Mouse (Mus musculus): ENCODE data around the gene Gm9964. TPM values are rescaled to one million over a fixed set of nuclear protein-coding genes. Genes with fewer than 3 reads are reported as not detected.
"Not testable (repeated sequence)": the region's sequence is repeated elsewhere in the genome, so short reads cannot be mapped to it uniquely, and the experiment has no call there.

Gene Gm9964
- polyA plus RNA-seq, 1 experiment from 2014 or later = not detected

DNA sequence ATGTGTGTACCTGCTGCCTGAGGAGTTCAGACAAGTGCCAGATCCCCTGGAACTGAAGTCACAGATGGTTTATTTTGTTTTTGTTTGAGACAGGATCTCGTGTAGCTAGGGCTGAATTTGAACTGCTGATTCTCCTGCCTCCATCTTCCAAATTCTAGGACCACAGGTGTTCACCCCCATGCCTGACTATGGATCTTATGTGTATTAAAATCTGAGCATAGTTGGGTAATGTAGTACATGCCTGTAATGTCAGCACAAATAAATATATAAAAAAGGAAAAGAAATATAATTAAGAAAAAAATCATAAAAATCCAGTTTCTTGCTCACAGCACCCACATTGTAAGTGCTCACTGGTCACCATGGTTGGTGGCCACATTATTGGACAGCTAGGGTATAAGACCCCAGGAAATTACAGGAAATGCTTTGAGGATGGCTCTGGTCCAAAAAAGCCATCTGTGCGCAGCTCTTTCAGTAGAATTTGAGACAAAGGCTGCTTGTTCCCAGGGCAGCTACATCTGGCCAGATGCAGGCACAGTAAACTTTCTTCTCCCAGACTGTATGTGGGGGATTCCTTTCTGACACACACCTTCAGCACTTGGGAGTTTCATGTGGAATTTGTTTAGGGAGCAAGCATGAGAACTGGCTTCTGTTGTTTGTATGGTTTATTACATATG is 16.8 kb downstream of the Gm9964 start:
- peak; percentile 81 for ATAC-seq (ENCODE audit: low read depth)
- H3K4me3 ChIP-seq (ENCODE audit: low read depth, low read length) = no peak overlapping the region
- WGBS = 23% methylated on average over 2 of the region's 2 CpGs
- peak; percentile 88 for DNase-seq (ENCODE audit: low spot score)
- no peaks in the 10 kb centered on the region for H3K36me3 ChIP-seq (ENCODE audit: control insufficient read depth, insufficient read depth, low read length)
- H3K4me1 ChIP-seq (ENCODE audit: control insufficient read depth, insufficient read depth, low read length) = peaks cover 7% of the 10 kb centered on the region
- no peaks in the 10 kb centered on the region for H3K9me3 ChIP-seq (ENCODE audit: control insufficient read depth, low read length)
- no peaks in the 10 kb centered on the region for H3K27me3 ChIP-seq (replicated peaks; ENCODE audit: control insufficient read depth, insufficient read depth, low read length)
- H3K27ac ChIP-seq (replicated peaks; ENCODE audit: low read depth, low read length) = peak overlapping the region; percentile 83
- H3K9ac ChIP-seq (ENCODE audit: low read depth, low read length) = 0 out of 2 replicates have a peak overlapping the region, but pooled peaks have one; percentile 16
- H3K4me2 ChIP-seq (ENCODE audit: low read depth, low read length) = no peak overlapping the region

DNA sequence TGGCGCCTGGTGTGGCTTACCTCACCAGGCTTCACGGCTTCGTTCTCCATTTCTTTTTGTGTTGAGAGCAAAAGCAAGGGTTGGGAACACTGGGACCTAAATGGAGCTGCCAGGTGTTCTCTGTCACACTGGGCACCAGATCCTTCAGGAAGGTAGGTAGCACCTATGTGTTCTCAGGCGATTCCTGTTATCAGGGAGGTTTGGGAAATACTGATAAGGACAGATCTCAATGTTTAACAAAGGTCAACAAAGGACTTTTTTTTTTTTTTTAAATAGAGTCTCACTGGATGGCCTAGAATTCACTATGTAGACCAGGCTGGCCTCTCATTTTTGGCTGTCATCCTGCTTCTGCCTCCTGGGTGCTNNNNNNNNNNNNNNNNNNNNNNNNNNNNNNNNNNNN is 22.9 kb downstream of the Gm9964 start:
- Histone ChIP-seq H3K4me1 (ENCODE audit: control insufficient read depth, insufficient read depth, low read length) (no peaks in the 10 kb centered on the region; the same call in 1 of the 2 replicates), H3K36me3 (ENCODE audit: control insufficient read depth, insufficient read depth, low read length) (no peaks in the 10 kb centered on the region), H3K27ac (replicated peaks; ENCODE audit: low read depth, low read length) (no peak overlapping the region), H3K4me3 (ENCODE audit: low read depth, low read length) (no peak overlapping the region), H3K9ac (ENCODE audit: low read depth, low read length) (no peak overlapping the region), H3K4me2 (ENCODE audit: low read depth, low read length) (no peak overlapping the region), H3K27me3 (replicated peaks; ENCODE audit: control insufficient read depth, insufficient read depth, low read length) (no peaks in the 10 kb centered on the region), H3K9me3 (ENCODE audit: control insufficient read depth, low read length) (no peaks in the 10 kb centered on the region)
- WGBS = 80% methylated on average over 4 of the region's 4 CpGs
- DNase-seq (ENCODE audit: low spot score) (no peak), ATAC-seq (ENCODE audit: low read depth) (no peak)

DNA sequence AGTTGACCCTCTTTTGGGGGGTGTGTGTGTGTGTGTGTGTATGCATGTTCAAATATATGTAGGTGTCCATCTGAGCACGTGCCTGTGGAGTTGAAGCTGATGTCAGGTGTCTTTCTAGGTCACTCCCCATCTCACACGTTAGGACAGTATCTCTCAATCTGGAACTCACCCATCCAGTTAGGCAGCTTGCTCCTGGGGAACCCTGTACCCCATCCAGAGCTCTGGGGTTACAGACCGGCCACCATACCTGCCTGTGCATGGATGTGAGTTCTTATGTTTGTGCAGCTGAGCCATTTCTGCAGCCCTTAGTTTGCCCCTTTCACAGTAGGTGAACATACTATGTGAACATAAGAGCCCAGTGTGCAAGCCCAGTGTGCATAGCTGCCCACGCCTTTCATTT is 23.7 kb downstream of the Gm9964 start:
- 62% methylated on average over 4 of the region's 4 CpGs for WGBS
- Histone ChIP-seq H3K4me2 (ENCODE audit: low read depth, low read length) (no peak overlapping the region), H3K4me1 (ENCODE audit: control insufficient read depth, insufficient read depth, low read length) (no peaks in the 10 kb centered on the region), H3K36me3 (ENCODE audit: control insufficient read depth, insufficient read depth, low read length) (no peaks in the 10 kb centered on the region), H3K9me3 (ENCODE audit: control insufficient read depth, low read length) (no peaks in the 10 kb centered on the region), H3K27me3 (replicated peaks; ENCODE audit: control insufficient read depth, insufficient read depth, low read length) (no peaks in the 10 kb centered on the region), H3K27ac (replicated peaks; ENCODE audit: low read depth, low read length) (no peak overlapping the region), H3K9ac (ENCODE audit: low read depth, low read length) (no peak overlapping the region), H3K4me3 (ENCODE audit: low read depth, low read length) (no peak overlapping the region)
- ATAC-seq (ENCODE audit: low read depth) (no peak), DNase-seq (ENCODE audit: low spot score) (peak; percentile 24)

DNA sequence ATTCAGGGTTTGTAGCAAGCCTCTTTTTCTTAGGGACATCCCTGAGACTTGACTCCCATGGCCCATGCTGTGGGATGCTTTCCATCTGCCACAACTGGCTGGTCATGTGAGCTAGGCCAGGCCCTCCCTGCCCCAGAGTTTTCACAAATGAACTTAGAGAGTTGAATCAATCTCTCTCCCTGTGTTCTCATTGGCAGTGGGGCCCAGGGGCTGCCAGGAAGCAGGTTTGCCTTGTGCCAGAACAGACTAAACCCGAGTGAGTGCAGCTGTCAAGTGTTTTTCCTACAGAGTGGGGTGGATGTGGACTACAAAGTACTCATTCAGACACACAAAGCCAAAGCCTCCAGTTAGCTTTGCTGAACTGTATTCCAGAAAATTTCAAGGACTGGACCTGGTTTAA is 29.5 kb downstream of the Gm9964 start:
- no peak overlapping the region for H3K9ac ChIP-seq (ENCODE audit: low read depth, low read length)
- H3K4me1 ChIP-seq (ENCODE audit: control insufficient read depth, insufficient read depth, low read length) = no peaks in the 10 kb centered on the region
- ATAC-seq (ENCODE audit: low read depth) (peak; percentile 83), DNase-seq (ENCODE audit: low spot score) (peak; percentile 77)
- 5% methylated on average over 1 of the region's 1 CpGs for WGBS
- peak overlapping the region; percentile 7; the same call in 1 of the 2 replicates for H3K27ac ChIP-seq (replicated peaks; ENCODE audit: low read depth, low read length)
- H3K4me2 ChIP-seq (ENCODE audit: low read depth, low read length) = no peak overlapping the region
- no peaks in the 10 kb centered on the region for H3K36me3 ChIP-seq (ENCODE audit: control insufficient read depth, insufficient read depth, low read length)
- no peaks in the 10 kb centered on the region; the same call in 1 of the 2 replicates for H3K9me3 ChIP-seq (ENCODE audit: control insufficient read depth, low read length)
- no peaks in the 10 kb centered on the region for H3K27me3 ChIP-seq (replicated peaks; ENCODE audit: control insufficient read depth, insufficient read depth, low read length)
- H3K4me3 ChIP-seq (ENCODE audit: low read depth, low read length) = no peak overlapping the region

DNA sequence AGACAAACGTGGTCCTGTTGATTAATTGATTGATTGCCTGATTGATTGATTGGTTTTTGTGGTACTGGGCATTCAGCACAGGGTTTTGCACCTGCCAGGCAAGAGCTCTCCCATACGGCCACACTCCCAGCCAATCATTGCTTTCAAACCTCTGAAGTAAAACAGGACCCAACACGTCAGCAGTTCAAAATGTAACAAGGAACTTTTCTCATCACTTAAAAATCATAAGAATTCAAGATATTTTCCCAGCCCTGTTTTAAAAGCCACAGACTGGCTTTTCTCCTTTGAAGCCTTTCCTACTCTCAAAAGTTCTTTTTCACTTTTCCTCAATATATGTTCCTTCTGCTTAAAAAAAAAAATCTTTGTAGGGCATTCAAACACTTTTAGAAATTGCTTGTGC is 32.3 kb downstream of the Gm9964 start:
- WGBS = 37% methylated on average over 3 of the region's 3 CpGs
- ATAC-seq (ENCODE audit: low read depth) (no peak), DNase-seq (ENCODE audit: low spot score) (peak; percentile 48)
- Histone ChIP-seq H3K9ac (ENCODE audit: low read depth, low read length) (no peak overlapping the region), H3K27ac (replicated peaks; ENCODE audit: low read depth, low read length) (no peak overlapping the region; the same call in 1 of the 2 replicates), H3K36me3 (ENCODE audit: control insufficient read depth, insufficient read depth, low read length) (no peaks in the 10 kb centered on the region), H3K4me2 (ENCODE audit: low read depth, low read length) (no peak overlapping the region), H3K4me3 (ENCODE audit: low read depth, low read length) (no peak overlapping the region), H3K9me3 (ENCODE audit: control insufficient read depth, low read length) (no peaks in the 10 kb centered on the region; the same call in 1 of the 2 replicates), H3K4me1 (ENCODE audit: control insufficient read depth, insufficient read depth, low read length) (no peaks in the 10 kb centered on the region), H3K27me3 (replicated peaks; ENCODE audit: control insufficient read depth, insufficient read depth, low read length) (no peaks in the 10 kb centered on the region)

DNA sequence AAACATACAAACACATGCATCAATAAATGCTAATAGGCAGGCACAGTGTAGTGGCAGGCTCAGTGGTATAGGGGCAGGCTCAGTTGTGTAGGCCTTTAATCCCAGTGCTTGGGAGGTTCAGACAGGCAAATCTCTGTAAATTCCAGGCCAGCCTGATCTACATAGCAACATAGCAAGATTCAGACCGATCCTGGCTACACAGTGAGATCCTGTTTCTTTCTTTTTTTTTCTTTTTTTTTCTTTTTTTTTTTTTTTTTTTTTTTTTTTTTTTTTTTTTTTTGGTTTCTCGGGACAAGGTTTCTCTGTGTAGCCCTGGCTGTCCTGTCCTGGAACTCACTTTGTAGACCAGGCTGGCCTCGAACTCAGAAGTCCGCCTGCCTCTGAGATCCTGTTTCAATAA is 36.6 kb downstream of the Gm9964 start:
- DNase-seq (ENCODE audit: low spot score); H3K27me3 ChIP-seq (replicated peaks; ENCODE audit: control insufficient read depth, insufficient read depth, low read length); H3K4me2 ChIP-seq (ENCODE audit: low read depth, low read length); H3K4me1 ChIP-seq (ENCODE audit: control insufficient read depth, insufficient read depth, low read length); H3K4me3 ChIP-seq (ENCODE audit: low read depth, low read length); H3K36me3 ChIP-seq (ENCODE audit: control insufficient read depth, insufficient read depth, low read length); H3K9me3 ChIP-seq (ENCODE audit: control insufficient read depth, low read length); ATAC-seq (ENCODE audit: low read depth); H3K27ac ChIP-seq (replicated peaks; ENCODE audit: low read depth, low read length); H3K9ac ChIP-seq (ENCODE audit: low read depth, low read length): not testable (repeated sequence)
- 90% methylated on average over 4 of the region's 4 CpGs for WGBS

DNA sequence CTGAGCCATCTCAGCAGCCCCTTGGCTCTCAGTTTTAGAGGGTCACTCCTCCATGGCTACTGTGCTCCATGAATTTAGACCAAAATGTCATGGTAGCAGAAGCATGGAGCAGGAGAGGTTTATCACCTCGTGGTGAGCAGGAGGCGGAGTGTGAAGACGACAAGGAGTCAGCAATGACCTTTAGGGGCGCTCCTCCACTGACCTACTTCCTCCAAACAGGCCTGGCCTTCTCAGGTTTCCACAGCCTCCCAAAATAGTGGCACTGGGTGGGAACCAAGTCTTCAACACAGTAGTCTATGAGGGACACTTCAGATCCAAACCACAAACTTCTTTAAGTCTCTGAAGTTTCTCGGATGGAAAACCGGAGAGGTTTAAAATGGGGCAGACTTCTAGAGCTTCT is 38.0 kb downstream of the Gm9964 start:
- H3K27me3 ChIP-seq (replicated peaks; ENCODE audit: control insufficient read depth, insufficient read depth, low read length) = no peaks in the 10 kb centered on the region
- WGBS = 54% methylated on average over 6 of the region's 6 CpGs
- H3K4me3 ChIP-seq (ENCODE audit: low read depth, low read length) = no peak overlapping the region
- H3K9ac ChIP-seq (ENCODE audit: low read depth, low read length) = no peak overlapping the region
- no peak for DNase-seq (ENCODE audit: low spot score)
- H3K4me2 ChIP-seq (ENCODE audit: low read depth, low read length) = no peak overlapping the region
- no peak overlapping the region for H3K27ac ChIP-seq (replicated peaks; ENCODE audit: low read depth, low read length)
- no peak for ATAC-seq (ENCODE audit: low read depth)
- no peaks in the 10 kb centered on the region for H3K4me1 ChIP-seq (ENCODE audit: control insufficient read depth, insufficient read depth, low read length)
- no peaks in the 10 kb centered on the region for H3K36me3 ChIP-seq (ENCODE audit: control insufficient read depth, insufficient read depth, low read length)
- H3K9me3 ChIP-seq (ENCODE audit: control insufficient read depth, low read length) = no peaks in the 10 kb centered on the region; the same call in 1 of the 2 replicates

DNA sequence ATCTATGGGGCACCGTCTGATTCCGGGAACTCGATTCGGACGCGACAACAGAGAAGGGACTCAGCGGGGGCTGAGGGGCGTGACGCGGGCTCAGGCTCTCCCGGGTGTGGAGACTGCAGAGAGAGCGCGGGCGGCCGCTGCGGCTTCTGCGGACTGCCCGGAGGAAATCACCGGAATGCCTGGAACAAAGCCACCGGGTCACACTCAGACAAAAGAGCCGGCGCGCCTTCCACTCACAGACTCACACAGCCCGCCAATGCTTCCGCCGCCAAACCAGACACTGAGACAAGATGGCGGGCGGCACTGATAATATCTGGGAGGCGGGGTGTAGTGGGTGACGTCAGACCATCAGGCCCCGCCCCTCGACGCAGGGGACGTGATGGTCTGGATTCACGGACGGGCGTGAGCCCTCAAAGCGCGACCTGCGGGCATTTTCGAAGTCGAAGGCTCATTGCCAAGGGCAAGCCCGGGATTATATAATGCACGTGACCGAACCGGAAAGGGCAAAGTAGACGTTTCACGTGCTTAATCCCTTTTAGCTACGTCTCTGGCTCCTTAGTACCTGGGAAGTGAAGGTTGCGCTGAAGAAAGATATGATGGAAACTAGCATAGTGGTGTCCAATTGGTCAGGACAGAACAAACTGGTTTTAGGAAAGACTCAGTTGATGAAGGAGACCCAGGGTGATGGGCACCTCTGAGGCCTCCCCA is 42.2 kb downstream of the Gm9964 start, which contains the start of gene Wsb1:
Gene Wsb1, minus strand, starts transcription at position 281 of the 708 bp plus-strand sequence.
- ATAC-seq (ENCODE audit: low read depth) = peak; percentile 93

More for the DNA sequence above, 42.2 kb downstream of the Gm9964 start, which contains the start of gene Wsb1:
- Histone ChIP-seq H3K4me3 (ENCODE audit: low read depth, low read length) (peak within 1 kb of the TSS; percentile 98), H3K4me1 (ENCODE audit: control insufficient read depth, insufficient read depth, low read length) (peaks cover 13% of the 10 kb centered on the region), H3K27me3 (replicated peaks; ENCODE audit: control insufficient read depth, insufficient read depth, low read length) (no peaks in the 10 kb centered on the region), H3K36me3 (ENCODE audit: control insufficient read depth, insufficient read depth, low read length) (peaks cover 17% of the 10 kb centered on the region), H3K9ac (ENCODE audit: low read depth, low read length) (peak within 1 kb of the TSS; percentile 98), H3K27ac (replicated peaks; ENCODE audit: low read depth, low read length) (peak within 1 kb of the TSS; percentile 95), H3K9me3 (ENCODE audit: control insufficient read depth, low read length) (no peaks in the 10 kb centered on the region), H3K4me2 (ENCODE audit: low read depth, low read length) (peak within 1 kb of the TSS; percentile 79)
- WGBS = 2% methylated on average over 49 of the region's 50 CpGs
- DNase-seq (ENCODE audit: low spot score) = peak; percentile 94

Measured in embryonic facial prominence, embryonic 14.5 days (tissue).